Mouse (Mus musculus) forebrain, embryonic 10.5 days (tissue): ENCODE results near the gene Fgfr2. TPM values are rescaled to one million over a fixed set of nuclear protein-coding genes. Genes with fewer than 3 reads are reported as not detected.

Experiments
- DNase-seq: peaks from one replicate; pipeline ENCODE4 v3.0.0-alpha.2; 2017; ENCODE audit warnings: low spot score; ENCODE audit errors: extremely low spot score
- H3K27ac ChIP-seq: fragments of 300-500 bp; sonication (generic); 2 replicates; pipeline ENCODE4 v1.5.1; 2016; ENCODE audit warnings: mild to moderate bottlenecking
- H3K27me3 ChIP-seq: fragments of 300-500 bp; sonication (generic); 2 replicates; pipeline ENCODE4 v1.6.1; 2016; ENCODE audit warnings: mild to moderate bottlenecking; ENCODE audit not compliant: poor library complexity, severe bottlenecking
- H3K36me3 ChIP-seq: fragments of 300-500 bp; sonication (generic); replicated peaks from 2 replicates; pipeline ENCODE4 v1.6.1; 2016; ENCODE audit warnings: mild to moderate bottlenecking, moderate library complexity
- H3K4me1 ChIP-seq: fragments of 300-500 bp; sonication (generic); 2 replicates; pipeline ENCODE4 v1.6.1; 2016
- H3K4me3 ChIP-seq: fragments of 300-500 bp; sonication (generic); 2 replicates; pipeline ENCODE4 v1.5.1; 2016; ENCODE audit warnings: mild to moderate bottlenecking, moderate library complexity
- H3K9me3 ChIP-seq: fragments of 300-500 bp; sonication (generic); 2 replicates; pipeline ENCODE4 v1.6.1; 2016; ENCODE audit warnings: mild to moderate bottlenecking, moderate library complexity
- WGBS: fragments of 180-500 bp; shearing (Covaris S2); methylation state at CpG from one replicate; pipeline ENCODE4 v1.1.7; 2016; 5-methylcytosine and 5-hydroxymethylcytosine counted together
- polyA plus RNA-seq: library from polyadenylated mRNA; unstranded; fragments of >200 nt; fragmentation: Nextera tagmentation; extraction: Ambion mirVana; gene quantifications from 2 replicates; pipeline ENCODE4 v1.2.1, GENCODE M21; 2016

Gene Fgfr2
- polyA plus RNA-seq, 1 experiment from 2014 or later: 55.7 TPM

GRCm38 (mm10) chr7:131746752-131747151 lies 1376.4 kb downstream of the Fgfr2 start:
- 34% methylated on average over 9 of the region's 9 CpGs for WGBS
- Histone ChIP-seq H3K4me3 (no peak overlapping the region), H3K4me1 (peaks cover 26% of the 10 kb centered on the region), H3K36me3 (no peaks in the 10 kb centered on the region), H3K27me3 (peaks cover 99% of the 10 kb centered on the region), H3K27ac (no peak overlapping the region), H3K9me3 (no peaks in the 10 kb centered on the region)
- DNase-seq: no peak

- WGBS: 70% methylated on average over 8 of the region's 8 CpGs
- H3K4me3 ChIP-seq: no peak overlapping the region
- no peaks in the 10 kb centered on the region for H3K9me3 ChIP-seq
- no peaks in the 10 kb centered on the region for H3K36me3 ChIP-seq
- DNase-seq: no peak
- H3K27ac ChIP-seq: no peak overlapping the region
- peaks cover 100% of the 10 kb centered on the region for H3K27me3 ChIP-seq
- peaks cover 26% of the 10 kb centered on the region for H3K4me1 ChIP-seq
Measured at GRCm38 (mm10) chr7:131743193-131743592, 1380.0 kb downstream of the Fgfr2 start.

- Histone ChIP-seq H3K36me3 (no peaks in the 10 kb centered on the region), H3K4me3 (0 out of 2 replicates have a peak overlapping the region, but pooled peaks have one; percentile 3), H3K4me1 (peaks cover 37% of the 10 kb centered on the region), H3K27me3 (peaks cover 100% of the 10 kb centered on the region), H3K27ac (no peak overlapping the region; the same call in 1 of the 2 replicates), H3K9me3 (no peaks in the 10 kb centered on the region)
- DNase-seq: peak; percentile 46
- 6% methylated on average over 9 of the region's 9 CpGs for WGBS
Measured at GRCm38 (mm10) chr7:131722783-131723575, 1400.2 kb downstream of the Fgfr2 start.

- H3K36me3 ChIP-seq: no peaks in the 10 kb centered on the region
- no peak overlapping the region for H3K27ac ChIP-seq
- no peak overlapping the region for H3K4me3 ChIP-seq
- no peak for DNase-seq
- no peaks in the 10 kb centered on the region for H3K9me3 ChIP-seq
- H3K4me1 ChIP-seq: peaks cover 40% of the 10 kb centered on the region
- H3K27me3 ChIP-seq: peaks cover 100% of the 10 kb centered on the region
- WGBS: 32% methylated on average over 4 of the region's 4 CpGs
Measured at GRCm38 (mm10) chr7:131722316-131722715, 1400.8 kb downstream of the Fgfr2 start.

- DNase-seq: no peak
- H3K4me1 ChIP-seq: peaks cover 31% of the 10 kb centered on the region
- H3K27ac ChIP-seq: no peak overlapping the region
- 18% methylated on average over 3 of the region's 3 CpGs for WGBS
- no peaks in the 10 kb centered on the region for H3K9me3 ChIP-seq
- H3K36me3 ChIP-seq: no peaks in the 10 kb centered on the region
- peaks cover 100% of the 10 kb centered on the region for H3K27me3 ChIP-seq
- H3K4me3 ChIP-seq: no peak overlapping the region
Measured at GRCm38 (mm10) chr7:131718280-131718679, 1404.9 kb downstream of the Fgfr2 start.

GRCm38 (mm10) chr7:131713076-131713475 lies 1410.1 kb downstream of the Fgfr2 start:
- 90% methylated on average over 9 of the region's 9 CpGs for WGBS
- H3K9me3 ChIP-seq: no peaks in the 10 kb centered on the region
- H3K27ac ChIP-seq: no peak overlapping the region
- peaks cover 15% of the 10 kb centered on the region for H3K4me1 ChIP-seq
- H3K36me3 ChIP-seq: no peaks in the 10 kb centered on the region
- DNase-seq: no peak
- peaks cover 98% of the 10 kb centered on the region for H3K27me3 ChIP-seq
- H3K4me3 ChIP-seq: no peak overlapping the region

GRCm38 (mm10) chr7:131696889-131697288 lies 1426.3 kb downstream of the Fgfr2 start:
- WGBS: 10% methylated on average over 3 of the region's 3 CpGs
- peak; percentile 30 for DNase-seq
- Histone ChIP-seq H3K36me3 (no peaks in the 10 kb centered on the region), H3K4me1 (peaks cover 18% of the 10 kb centered on the region), H3K4me3 (no peak overlapping the region), H3K27ac (no peak overlapping the region), H3K9me3 (no peaks in the 10 kb centered on the region), H3K27me3 (peaks cover 28% of the 10 kb centered on the region)

GRCm38 (mm10) chr7:131687324-131687723 lies 1435.8 kb downstream of the Fgfr2 start:
- Histone ChIP-seq H3K9me3 (no peaks in the 10 kb centered on the region), H3K4me1 (no peaks in the 10 kb centered on the region), H3K36me3 (no peaks in the 10 kb centered on the region), H3K27me3 (peaks cover 26% of the 10 kb centered on the region), H3K4me3 (no peak overlapping the region), H3K27ac (no peak overlapping the region)
- 91% methylated on average over 1 of the region's 1 CpGs for WGBS
- no peak for DNase-seq

GRCm38 (mm10) chr7:131677126-131677525 lies 1446.0 kb downstream of the Fgfr2 start:
- Histone ChIP-seq H3K27ac (no peak overlapping the region), H3K9me3 (no peaks in the 10 kb centered on the region), H3K36me3 (no peaks in the 10 kb centered on the region), H3K27me3 (peaks cover 69% of the 10 kb centered on the region), H3K4me1 (peaks cover 17% of the 10 kb centered on the region), H3K4me3 (no peak overlapping the region)
- WGBS: 94% methylated on average over 2 of the region's 2 CpGs
- no peak for DNase-seq

- WGBS: 30% methylated on average over 6 of the region's 6 CpGs
- H3K4me1 ChIP-seq: peaks cover 26% of the 10 kb centered on the region
- H3K27ac ChIP-seq: no peak overlapping the region
- DNase-seq: no peak
- peaks cover 62% of the 10 kb centered on the region for H3K27me3 ChIP-seq
- no peaks in the 10 kb centered on the region for H3K9me3 ChIP-seq
- no peak overlapping the region for H3K4me3 ChIP-seq
- H3K36me3 ChIP-seq: no peaks in the 10 kb centered on the region
Measured at GRCm38 (mm10) chr7:131670586-131670985, 1452.6 kb downstream of the Fgfr2 start.

- Histone ChIP-seq H3K27ac (no peak overlapping the region), H3K4me1 (peaks cover 26% of the 10 kb centered on the region), H3K36me3 (no peaks in the 10 kb centered on the region), H3K27me3 (peaks cover 63% of the 10 kb centered on the region), H3K4me3 (no peak overlapping the region), H3K9me3 (no peaks in the 10 kb centered on the region)
- whole genome bisulfite sequencing: 86% methylated on average over 4 of the region's 4 CpGs
- no peak for DNase-seq
Measured at GRCm38 (mm10) chr7:131669326-131669725, 1453.8 kb downstream of the Fgfr2 start.

GRCm38 (mm10) chr7:131660726-131661125 lies 1462.4 kb downstream of the Fgfr2 start:
- no peak for DNase-seq
- H3K27ac ChIP-seq: no peak overlapping the region
- H3K9me3 ChIP-seq: no peaks in the 10 kb centered on the region
- H3K27me3 ChIP-seq: peaks cover 58% of the 10 kb centered on the region
- 93% methylated on average over 1 of the region's 1 CpGs for WGBS
- H3K4me1 ChIP-seq: no peaks in the 10 kb centered on the region
- no peaks in the 10 kb centered on the region for H3K36me3 ChIP-seq
- no peak overlapping the region for H3K4me3 ChIP-seq

- H3K4me3 ChIP-seq: no peak overlapping the region
Measured at GRCm38 (mm10) chr7:131656017-131656416, 1467.1 kb downstream of the Fgfr2 start.

More at GRCm38 (mm10) chr7:131656017-131656416, 1467.1 kb downstream of the Fgfr2 start:
- no peaks in the 10 kb centered on the region for H3K9me3 ChIP-seq
- no peaks in the 10 kb centered on the region for H3K36me3 ChIP-seq
- no peak overlapping the region for H3K27ac ChIP-seq
- DNase-seq: no peak
- H3K4me1 ChIP-seq: peaks cover 17% of the 10 kb centered on the region
- WGBS: 69% methylated on average over 7 of the region's 7 CpGs
- peaks cover 73% of the 10 kb centered on the region for H3K27me3 ChIP-seq
